Mouse (Mus musculus): ENCODE measurements around the gene Med16.

Med16 gene

GRCm38 (mm10) chr10:79860079-79860911 is 48.4 kb downstream of the Med16 start:
- no peak for DNase-seq (ENCODE audit: low read depth, low spot score)

GRCm38 (mm10) chr10:79859116-79859515 is 49.6 kb downstream of the Med16 start:
- DNase-seq (ENCODE audit: low read depth, low spot score): no peak

GRCm38 (mm10) chr10:79858416-79859074 is 50.2 kb downstream of the Med16 start:
- DNase-seq (ENCODE audit: low read depth, low spot score): no peak

- DNase-seq (ENCODE audit: low read depth, low spot score): no peak
These were observed 50.8 kb downstream of the Med16 start for GRCm38 (mm10) chr10:79857894-79858293.

GRCm38 (mm10) chr10:79857452-79857811 is 51.3 kb downstream of the Med16 start:
- DNase-seq (ENCODE audit: low read depth, low spot score): no peak

- no peak for DNase-seq (ENCODE audit: low read depth, low spot score)
These were observed 51.8 kb downstream of the Med16 start for GRCm38 (mm10) chr10:79856704-79857451.

GRCm38 (mm10) chr10:79856280-79856679 is 52.4 kb downstream of the Med16 start:
- no peak for DNase-seq (ENCODE audit: low read depth, low spot score)

GRCm38 (mm10) chr10:79855558-79856184 is 53.1 kb downstream of the Med16 start:
- DNase-seq (ENCODE audit: low read depth, low spot score): no peak

GRCm38 (mm10) chr10:79854801-79855541 is 53.8 kb downstream of the Med16 start:
- no peak for DNase-seq (ENCODE audit: low read depth, low spot score)

- DNase-seq (ENCODE audit: low read depth, low spot score): peak; percentile 100
These were observed 54.6 kb downstream of the Med16 start, which contains the start of gene Ptbp1 for GRCm38 (mm10) chr10:79853860-79854795. Gene Ptbp1, plus strand, starts transcription at chr10:79854427.

GRCm38 (mm10) chr10:79853392-79853791 is 55.3 kb downstream of the Med16 start:
- no peak for DNase-seq (ENCODE audit: low read depth, low spot score)

GRCm38 (mm10) chr10:79852827-79853226 is 55.9 kb downstream of the Med16 start:
- DNase-seq (ENCODE audit: low read depth, low spot score): no peak

- no peak for DNase-seq (ENCODE audit: low read depth, low spot score)
These were observed 56.5 kb downstream of the Med16 start for GRCm38 (mm10) chr10:79852107-79852789.

- DNase-seq (ENCODE audit: low read depth, low spot score): no peak
These were observed 57.1 kb downstream of the Med16 start for GRCm38 (mm10) chr10:79851653-79852052.

- DNase-seq (ENCODE audit: low read depth, low spot score): no peak
These were observed 58.6 kb downstream of the Med16 start for GRCm38 (mm10) chr10:79849941-79850628.

GRCm38 (mm10) chr10:79846553-79846952 is 62.2 kb downstream of the Med16 start:
- no peak for DNase-seq (ENCODE audit: low read depth, low spot score)
